Mouse (Mus musculus) heart, embryonic 12.5 days (tissue): ENCODE data around the gene Rpl36. TPM values are rescaled to one million over a fixed set of nuclear protein-coding genes. Genes with fewer than 3 reads are reported as not detected.

Experiments
- ATAC-seq: fragments of 200-750 bp; cut with Nextera tagmentation; 2 replicates; pipeline ENCODE4 v1.8.0; 2017; ENCODE audit warnings: moderate TSS enrichment, moderate library complexity; ENCODE audit not compliant: insufficient number of reproducible peaks, low FRiP score
- H3K27ac ChIP-seq: fragments of 300-500 bp; sonication (generic); 2 replicates; pipeline ENCODE4 v1.5.1; 2016; ENCODE audit warnings: mild to moderate bottlenecking, moderate library complexity; ENCODE audit not compliant: poor library complexity, severe bottlenecking
- H3K27me3 ChIP-seq: fragments of 300-500 bp; sonication (generic); replicated peaks from 2 replicates; pipeline ENCODE4 v1.6.1; 2016; ENCODE audit warnings: mild to moderate bottlenecking, moderate library complexity
- H3K36me3 ChIP-seq: fragments of 300-500 bp; sonication (generic); 2 replicates; pipeline ENCODE4 v1.6.1; 2016; ENCODE audit warnings: mild to moderate bottlenecking, moderate library complexity
- H3K4me1 ChIP-seq: fragments of 300-500 bp; sonication (generic); replicated peaks from 2 replicates; pipeline ENCODE4 v1.6.1; 2016; ENCODE audit warnings: mild to moderate bottlenecking
- H3K4me2 ChIP-seq: fragments of 300-500 bp; sonication (generic); 2 replicates; pipeline ENCODE4 v1.6.1; 2016; ENCODE audit warnings: mild to moderate bottlenecking, moderate library complexity
- H3K4me3 ChIP-seq: fragments of 300-500 bp; sonication (generic); 2 replicates; pipeline ENCODE4 v1.5.1; 2016; ENCODE audit warnings: mild to moderate bottlenecking
- H3K9ac ChIP-seq: fragments of 300-500 bp; sonication (generic); 2 replicates; pipeline ENCODE4 v1.6.1; 2016; ENCODE audit warnings: mild to moderate bottlenecking, moderate library complexity
- H3K9me3 ChIP-seq: fragments of 300-500 bp; sonication (generic); replicated peaks from 2 replicates; pipeline ENCODE4 v1.6.1; 2016; ENCODE audit warnings: mild to moderate bottlenecking, moderate library complexity
- WGBS: fragments of 180-500 bp; shearing (Covaris S2); methylation state at CpG from one replicate; pipeline ENCODE4 v1.1.7; 2016; 5-methylcytosine and 5-hydroxymethylcytosine counted together
- polyA plus RNA-seq: library from polyadenylated mRNA; unstranded; fragments of >200 nt; fragmentation: Nextera tagmentation; extraction: Ambion mirVana; gene quantifications from 2 replicates; pipeline ENCODE4 v1.2.1, GENCODE M21; 2016

The Rpl36 gene
- polyA plus RNA-seq, result 1,231 and 1,273 TPM in 2 replicates

- WGBS, result under 1% methylated on average over 52 of the region's 52 CpGs
- H3K4me1 ChIP-seq, result peaks cover 45% of the 10 kb centered on the region
- no peaks in the 10 kb centered on the region for H3K27me3 ChIP-seq
Observed at GRCm38 (mm10) chr17:56613236-56613844, at the start of gene Rpl36. Gene Rpl36, plus strand, starts transcription at chr17:56613416.

GRCm38 (mm10) chr17:56566293-56566692 is 46.9 kb upstream of the Rpl36 start:
- Histone ChIP-seq H3K4me1 (no peaks in the 10 kb centered on the region), H3K27ac (no peak overlapping the region), H3K9ac (no peak overlapping the region), H3K4me3 (no peak overlapping the region), H3K36me3 (peaks cover 99% of the 10 kb centered on the region), H3K9me3 (no peaks in the 10 kb centered on the region), H3K27me3 (no peaks in the 10 kb centered on the region), H3K4me2 (no peak overlapping the region)
- no peak for ATAC-seq
- WGBS, result 91% methylated on average over 29 of the region's 29 CpGs

More at GRCm38 (mm10) chr17:56613236-56613844, at the start of gene Rpl36:
- H3K4me3 ChIP-seq, result peak within 1 kb of the TSS; percentile 85
- H3K4me2 ChIP-seq, result peak within 1 kb of the TSS; percentile 97
- peak within 1 kb of the TSS; percentile 94 for H3K9ac ChIP-seq
- peak within 1 kb of the TSS; percentile 88 for H3K27ac ChIP-seq
- ATAC-seq, result peak; percentile 49
- H3K36me3 ChIP-seq, result peaks cover 43% of the 10 kb centered on the region
- no peaks in the 10 kb centered on the region for H3K9me3 ChIP-seq

DNA sequence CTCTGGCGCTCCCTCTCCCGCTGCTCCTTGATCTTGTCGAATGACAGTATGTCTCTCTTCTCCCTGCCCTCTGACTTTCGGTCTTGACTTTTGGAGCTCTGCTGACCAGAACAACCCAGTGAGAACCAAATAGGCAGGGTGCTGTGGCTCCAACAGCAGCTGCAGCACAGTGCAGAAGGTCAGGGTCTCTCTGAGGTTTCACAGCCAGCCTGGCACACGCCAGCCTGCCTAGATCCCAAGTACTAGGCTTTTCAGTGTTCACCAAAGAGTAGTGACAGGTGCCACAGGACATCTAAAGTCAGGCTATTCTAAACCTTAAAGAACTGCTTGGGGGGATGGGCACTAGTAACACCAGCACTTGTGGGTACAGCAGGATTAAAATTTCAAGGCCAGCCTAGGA is 46.3 kb upstream of the Rpl36 start:
- Histone ChIP-seq H3K9ac (no peak overlapping the region), H3K36me3 (peaks cover 99% of the 10 kb centered on the region), H3K4me2 (no peak overlapping the region), H3K27me3 (no peaks in the 10 kb centered on the region), H3K27ac (no peak overlapping the region), H3K4me3 (no peak overlapping the region), H3K9me3 (no peaks in the 10 kb centered on the region), H3K4me1 (no peaks in the 10 kb centered on the region)
- 93% methylated on average over 5 of the region's 5 CpGs for WGBS
- ATAC-seq, result no peak

DNA sequence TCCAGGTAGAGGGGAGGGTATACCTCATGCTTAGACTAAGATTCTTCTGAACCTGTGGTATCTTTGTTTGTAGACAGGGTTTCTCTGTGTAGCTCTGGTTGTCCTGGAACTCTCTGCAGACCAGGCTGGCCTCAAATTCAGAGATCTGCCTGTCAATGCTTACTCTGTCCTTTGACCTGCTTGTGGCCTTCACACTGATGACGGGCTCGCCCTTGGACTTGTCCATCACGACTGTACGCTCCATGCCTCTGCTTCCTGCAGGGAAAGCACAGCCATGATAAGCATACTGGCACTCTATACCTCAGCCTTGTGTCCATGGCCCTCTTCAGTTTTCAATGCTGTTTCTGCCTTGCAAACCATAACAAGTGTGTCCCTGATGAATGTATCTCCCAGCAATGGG is 45.8 kb upstream of the Rpl36 start:
- no peak for ATAC-seq
- no peak overlapping the region for H3K4me3 ChIP-seq
- no peak overlapping the region for H3K27ac ChIP-seq
- H3K27me3 ChIP-seq, result no peaks in the 10 kb centered on the region
- no peaks in the 10 kb centered on the region for H3K4me1 ChIP-seq
- 90% methylated on average over 4 of the region's 4 CpGs for WGBS
- H3K9ac ChIP-seq, result no peak overlapping the region
- H3K9me3 ChIP-seq, result no peaks in the 10 kb centered on the region
- peaks cover 98% of the 10 kb centered on the region for H3K36me3 ChIP-seq
- no peak overlapping the region for H3K4me2 ChIP-seq

GRCm38 (mm10) chr17:56570287-56570686 is 42.9 kb upstream of the Rpl36 start:
- H3K27ac ChIP-seq, result no peak overlapping the region
- no peak for ATAC-seq
- no peaks in the 10 kb centered on the region for H3K4me1 ChIP-seq
- peaks cover 96% of the 10 kb centered on the region for H3K36me3 ChIP-seq
- H3K9me3 ChIP-seq, result no peaks in the 10 kb centered on the region
- WGBS, result 93% methylated on average over 4 of the region's 4 CpGs
- no peak overlapping the region for H3K4me2 ChIP-seq
- H3K9ac ChIP-seq, result no peak overlapping the region
- no peaks in the 10 kb centered on the region for H3K27me3 ChIP-seq
- no peak overlapping the region for H3K4me3 ChIP-seq

DNA sequence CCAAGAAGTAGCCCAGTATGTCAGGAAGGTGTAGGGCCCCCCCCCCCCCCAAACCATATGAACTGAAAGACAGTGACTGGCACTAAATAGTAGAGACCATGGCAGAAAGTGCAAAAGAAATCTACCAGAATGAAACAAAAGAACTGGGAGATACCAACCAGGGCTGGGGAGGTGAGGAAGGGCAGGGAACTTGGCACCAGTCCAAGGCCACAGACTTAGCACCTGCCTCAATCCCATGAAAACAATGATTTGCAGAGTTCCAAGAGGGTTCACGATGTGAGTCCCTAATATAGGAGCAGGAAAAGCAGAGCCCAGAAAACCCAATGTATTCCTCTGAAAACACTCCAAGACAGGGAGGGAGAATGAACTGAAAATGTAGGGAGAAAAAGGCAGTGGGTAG is 41.1 kb upstream of the Rpl36 start:
- ATAC-seq, result no peak
- Histone ChIP-seq H3K4me1 (no peaks in the 10 kb centered on the region), H3K4me2 (no peak overlapping the region), H3K9ac (no peak overlapping the region), H3K27me3 (no peaks in the 10 kb centered on the region), H3K9me3 (no peaks in the 10 kb centered on the region), H3K36me3 (peaks cover 92% of the 10 kb centered on the region), H3K4me3 (no peak overlapping the region), H3K27ac (no peak overlapping the region)
- 59% methylated on average over 1 of the region's 1 CpGs for WGBS

- peaks cover 92% of the 10 kb centered on the region for H3K36me3 ChIP-seq
- H3K4me2 ChIP-seq, result no peak overlapping the region
- H3K27me3 ChIP-seq, result no peaks in the 10 kb centered on the region
- no peak overlapping the region for H3K4me3 ChIP-seq
- no peak overlapping the region for H3K9ac ChIP-seq
- H3K27ac ChIP-seq, result no peak overlapping the region
- no peaks in the 10 kb centered on the region for H3K9me3 ChIP-seq
- H3K4me1 ChIP-seq, result no peaks in the 10 kb centered on the region
- 98% methylated on average over 3 of the region's 3 CpGs for WGBS
- ATAC-seq, result no peak
Observed at GRCm38 (mm10) chr17:56572939-56573338, 40.3 kb upstream of the Rpl36 start.

- no peak overlapping the region; the same call in 1 of the 2 replicates for H3K27ac ChIP-seq
- ATAC-seq, result no peak
- H3K36me3 ChIP-seq, result peaks cover 66% of the 10 kb centered on the region
- peak overlapping the region; percentile 77 for H3K4me2 ChIP-seq
- 82% methylated on average over 1 of the region's 1 CpGs for whole genome bisulfite sequencing
- no peaks in the 10 kb centered on the region for H3K27me3 ChIP-seq
- peaks cover 50% of the 10 kb centered on the region for H3K4me1 ChIP-seq
- no peaks in the 10 kb centered on the region for H3K9me3 ChIP-seq
- peak overlapping the region; percentile 92 for H3K9ac ChIP-seq
- peak overlapping the region; percentile 88 for H3K4me3 ChIP-seq
Observed at GRCm38 (mm10) chr17:56583071-56583470, 30.1 kb upstream of the Rpl36 start.

- Histone ChIP-seq H3K4me2 (peak overlapping the region; percentile 77), H3K4me3 (peak overlapping the region; percentile 88), H3K4me1 (peaks cover 53% of the 10 kb centered on the region), H3K36me3 (peaks cover 66% of the 10 kb centered on the region), H3K27ac (peak overlapping the region; percentile 97), H3K9me3 (no peaks in the 10 kb centered on the region), H3K27me3 (no peaks in the 10 kb centered on the region), H3K9ac (peak overlapping the region; percentile 92)
- under 1% methylated on average over 33 of the region's 33 CpGs for WGBS
- no peak; the same call in 1 of the 2 replicates for ATAC-seq
Observed at GRCm38 (mm10) chr17:56583611-56584256, 29.5 kb upstream of the Rpl36 start.

DNA sequence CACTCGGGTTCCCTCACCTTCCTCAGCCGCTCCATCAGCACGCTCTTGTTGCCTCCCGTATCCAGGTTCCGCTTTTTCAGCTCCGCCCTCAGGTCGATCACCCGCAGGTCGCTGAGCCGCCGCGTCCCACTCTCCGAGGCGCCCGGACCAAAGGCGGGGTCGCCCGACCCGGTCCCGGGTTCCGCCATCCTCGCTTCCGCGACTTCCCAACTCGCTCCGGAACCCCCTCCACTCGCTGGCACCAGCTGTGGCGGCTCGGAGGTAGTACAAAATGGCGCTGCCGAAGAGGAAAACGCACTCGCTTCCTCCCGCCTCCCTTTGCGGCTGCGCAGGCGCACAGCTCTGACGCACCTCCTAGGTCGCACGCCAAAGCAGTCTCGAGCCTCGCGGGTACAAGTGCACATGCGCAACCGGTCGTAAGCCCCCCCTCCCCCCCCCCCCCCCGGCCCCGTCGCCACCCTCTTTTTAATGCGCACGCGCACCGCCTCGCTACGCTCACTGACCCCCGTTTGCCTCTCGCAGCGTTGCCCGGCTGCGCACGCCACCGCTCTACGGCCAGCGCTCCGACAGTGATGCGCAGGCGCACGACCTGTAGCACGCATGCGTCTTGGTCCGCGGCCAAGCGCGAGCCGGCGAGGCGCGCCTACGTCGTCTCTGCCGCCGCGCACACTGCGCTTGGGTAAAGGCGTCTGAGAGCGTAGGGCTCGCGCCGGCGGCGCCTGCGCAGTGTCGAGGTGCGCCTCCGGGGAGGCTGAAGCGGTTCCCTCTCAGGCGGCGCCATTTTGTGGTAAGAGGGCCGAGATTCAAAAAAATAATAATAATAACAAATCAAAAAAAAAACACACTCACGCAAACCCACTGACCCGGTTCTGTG is 28.7 kb upstream of the Rpl36 start, which contains the start of the genes Safb2 and Safb:
Safb2 (minus strand) TSS at position 329 of the 874 bp plus-strand sequence.
Safb (plus strand) TSS at position 569 of the 874 bp plus-strand sequence.
- peaks cover 66% of the 10 kb centered on the region for H3K36me3 ChIP-seq
- H3K27me3 ChIP-seq, result no peaks in the 10 kb centered on the region
- peak within 1 kb of the TSS; percentile 92 for H3K9ac ChIP-seq
- 0% methylated on average over 86 of the region's 101 CpGs for WGBS
- H3K4me1 ChIP-seq, result peaks cover 53% of the 10 kb centered on the region
- H3K4me2 ChIP-seq, result peak within 1 kb of the TSS; percentile 84
- peak; percentile 95 for ATAC-seq
- peak within 1 kb of the TSS; percentile 97 for H3K27ac ChIP-seq
- H3K9me3 ChIP-seq, result no peaks in the 10 kb centered on the region
- peak within 1 kb of the TSS; percentile 88 for H3K4me3 ChIP-seq
